Mouse (Mus musculus) hindbrain, embryonic 16.5 days (tissue): ENCODE measurements around the gene Chrm3. TPM values are rescaled to one million over a fixed set of nuclear protein-coding genes. Genes with fewer than 3 reads are reported as not detected.
A peak's percentile ranks its signal among the peaks of the same experiment; 100 is the strongest.
"Not testable (repeated sequence)": the region's sequence is repeated elsewhere in the genome, so short reads cannot be mapped to it uniquely, and the experiment has no call there.

Experiments used
- ATAC-seq: fragments of 200-750 bp; cut with Nextera tagmentation; 2 replicates; pipeline ENCODE4 v1.8.0; 2017; ENCODE audit warnings: moderate TSS enrichment, moderate library complexity
- H3K27ac ChIP-seq: fragments of 300-500 bp; sonication (generic); 2 replicates; pipeline ENCODE4 v1.5.1; 2014; ENCODE audit warnings: low read depth, mild to moderate bottlenecking, control low read depth, low read length, moderate library complexity
- H3K27me3 ChIP-seq: fragments of 300-500 bp; sonication (generic); replicated peaks from 2 replicates; pipeline ENCODE4 v1.6.1; 2014; ENCODE audit warnings: low read length; ENCODE audit not compliant: control insufficient read depth, insufficient read depth
- H3K36me3 ChIP-seq: fragments of 300-500 bp; sonication (generic); 2 replicates; pipeline ENCODE4 v1.6.1; 2014; ENCODE audit warnings: mild to moderate bottlenecking, low read length, moderate library complexity, mixed read lengths; ENCODE audit not compliant: control insufficient read depth, insufficient read depth
- H3K4me1 ChIP-seq: fragments of 300-500 bp; sonication (generic); 2 replicates; pipeline ENCODE4 v1.6.1; 2014; ENCODE audit warnings: low read depth, low read length; ENCODE audit not compliant: control insufficient read depth, insufficient read depth
- H3K4me2 ChIP-seq: fragments of 300-500 bp; sonication (generic); 2 replicates; pipeline ENCODE4 v1.6.1; 2014; ENCODE audit warnings: mild to moderate bottlenecking, low read length, control low read depth, moderate library complexity
- H3K4me3 ChIP-seq: fragments of 300-500 bp; sonication (generic); 2 replicates; pipeline ENCODE4 v1.5.1; 2014; ENCODE audit warnings: mild to moderate bottlenecking, low read length, control low read depth, moderate library complexity
- H3K9ac ChIP-seq: fragments of 300-500 bp; sonication (generic); 2 replicates; pipeline ENCODE4 v1.6.1; 2014; ENCODE audit warnings: low read depth, mild to moderate bottlenecking, control low read depth, low read length, moderate library complexity
- H3K9me3 ChIP-seq: fragments of 300-500 bp; sonication (generic); 2 replicates; pipeline ENCODE4 v1.6.1; 2014; ENCODE audit warnings: mild to moderate bottlenecking, low read length, moderate library complexity; ENCODE audit not compliant: control insufficient read depth
- WGBS: fragments of 180-500 bp; shearing (Covaris S2); extraction: QIAGEN DNeasy Blood & Tissue Kit; methylation state at CpG from one replicate; pipeline ENCODE4 v1.1.7; 2014; 5-methylcytosine and 5-hydroxymethylcytosine counted together
- microRNA-seq: library from miRNA; unstranded; fragments of <30 nt; microRNA quantifications from one replicate; pipeline ENCODE4, GENCODE M21; 2017
- polyA plus RNA-seq: library from polyadenylated mRNA; unstranded; fragments of >200 nt; fragmentation: Nextera tagmentation; extraction: Ambion mirVana; gene quantifications from 2 replicates; pipeline ENCODE4 v1.2.1, GENCODE M21; 2015

The Chrm3 gene
- polyA plus RNA-seq, 1 experiment from 2014 or later, result 4.2 TPM

DNA sequence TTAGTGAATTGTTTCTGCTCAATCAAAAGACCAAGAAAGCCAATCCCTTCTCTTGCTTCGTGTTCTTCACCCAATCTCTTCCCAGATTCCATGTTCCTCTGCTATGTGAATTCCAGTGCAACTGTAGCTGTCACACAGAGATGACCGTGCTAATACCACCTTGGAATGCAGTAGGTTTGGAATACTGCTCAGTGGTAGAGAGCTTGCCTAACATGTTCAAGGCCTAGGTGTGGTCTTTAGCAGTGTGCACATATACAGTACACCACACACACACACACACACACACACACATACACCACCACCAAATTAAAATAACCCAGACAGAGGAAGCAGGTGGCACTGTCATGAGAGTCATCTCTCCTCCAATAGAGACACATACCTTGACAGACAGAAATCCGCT, 513.1 kb downstream of the Chrm3 start:
- H3K9me3 ChIP-seq, result no peaks in the 10 kb centered on the region
- no peaks in the 10 kb centered on the region for H3K4me1 ChIP-seq
- WGBS, result 80% methylated on average over 3 of the region's 3 CpGs
- H3K4me2 ChIP-seq, result no peak overlapping the region
- H3K27ac ChIP-seq, result no peak overlapping the region
- H3K4me3 ChIP-seq, result no peak overlapping the region
- ATAC-seq, result 0 out of 2 replicates have a peak, but pooled peaks have one; percentile 43
- H3K36me3 ChIP-seq, result no peaks in the 10 kb centered on the region
- no peak overlapping the region for H3K9ac ChIP-seq
- no peaks in the 10 kb centered on the region for H3K27me3 ChIP-seq

- Histone ChIP-seq H3K36me3 (no peaks in the 10 kb centered on the region), H3K4me1 (no peaks in the 10 kb centered on the region), H3K27me3 (no peaks in the 10 kb centered on the region), H3K9me3 (no peaks in the 10 kb centered on the region), H3K9ac (no peak overlapping the region), H3K4me2 (peak overlapping the region; percentile 36), H3K27ac (no peak overlapping the region), H3K4me3 (no peak overlapping the region)
- 31% methylated on average over 14 of the region's 14 CpGs for WGBS
- ATAC-seq, result peak; percentile 94
Observed at GRCm38 (mm10) chr13:9846543-9847434, 513.9 kb downstream of the Chrm3 start.

GRCm38 (mm10) chr13:9834146-9834679, 526.4 kb downstream of the Chrm3 start:
- H3K36me3 ChIP-seq, H3K4me1 ChIP-seq, H3K9me3 ChIP-seq, H3K4me3 ChIP-seq, H3K27ac ChIP-seq, H3K9ac ChIP-seq, H3K27me3 ChIP-seq, H3K4me2 ChIP-seq: not testable (repeated sequence)
- 79% methylated on average over 30 of the region's 33 CpGs for WGBS
- peak; percentile 76 for ATAC-seq

- no peaks in the 10 kb centered on the region for H3K4me1 ChIP-seq
- H3K9ac ChIP-seq, result no peak overlapping the region
- no peak for ATAC-seq
- WGBS, result 76% methylated on average over 5 of the region's 5 CpGs
- no peak overlapping the region for H3K4me3 ChIP-seq
- no peaks in the 10 kb centered on the region for H3K36me3 ChIP-seq
- no peaks in the 10 kb centered on the region for H3K9me3 ChIP-seq
- H3K27me3 ChIP-seq, result no peaks in the 10 kb centered on the region
- H3K27ac ChIP-seq, result no peak overlapping the region
- no peak overlapping the region for H3K4me2 ChIP-seq
Observed at GRCm38 (mm10) chr13:9826227-9826626, 534.4 kb downstream of the Chrm3 start.

Small RNA genes lying within 50 kb of the gene (microRNA-seq; reads per million reads assigned to microRNA genes)
- not detected for gene Gm24187
